Mouse (Mus musculus): Measurements from ENCODE around the gene Hist1h4f.
"Not testable (repeated sequence)": the region's sequence is repeated elsewhere in the genome, so short reads cannot be mapped to it uniquely, and the experiment has no call there.

DNA sequence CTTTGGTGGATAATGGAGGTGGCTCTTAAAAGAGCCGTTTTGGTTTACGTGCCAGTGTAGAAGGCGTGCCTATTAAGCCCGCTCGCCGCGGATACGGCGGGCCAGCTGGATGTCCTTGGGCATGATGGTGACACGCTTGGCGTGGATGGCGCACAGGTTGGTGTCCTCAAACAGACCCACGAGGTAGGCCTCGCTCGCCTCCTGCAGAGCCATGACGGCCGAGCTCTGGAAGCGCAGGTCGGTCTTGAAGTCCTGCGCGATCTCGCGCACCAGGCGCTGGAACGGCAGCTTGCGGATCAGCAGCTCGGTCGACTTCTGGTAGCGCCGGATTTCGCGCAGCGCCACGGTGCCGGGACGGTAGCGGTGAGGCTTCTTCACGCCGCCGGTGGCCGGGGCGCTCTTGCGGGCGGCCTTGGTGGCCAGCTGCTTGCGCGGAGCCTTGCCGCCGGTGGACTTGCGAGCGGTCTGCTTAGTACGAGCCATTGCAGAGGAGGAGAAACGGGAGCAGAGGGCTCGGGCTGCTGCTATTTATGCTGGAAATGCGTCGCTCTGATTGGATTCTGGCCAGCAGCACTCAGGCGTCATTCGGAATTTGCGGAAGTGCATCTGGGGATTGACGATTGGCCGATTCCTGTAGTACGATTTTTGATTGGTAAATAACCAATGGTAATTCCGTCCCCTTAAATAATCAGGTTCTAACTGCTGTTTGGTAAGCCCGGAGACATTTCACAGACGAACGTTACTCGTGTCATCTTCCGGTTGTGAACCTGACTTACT lies 10.6 kb upstream of the Hist1h4f start, which contains the start of gene Hist1h3e:
- not testable (repeated sequence) for TF ChIP-seq CTCF (conservative IDR thresholded peaks at IDR 0.05; ENCODE audit: insufficient read depth, insufficient read length, low read depth, low read length)
- TF ChIP-seq POLR2A (IDR thresholded peaks at IDR 0.05; ENCODE audit: low read depth, low read length) = peak; percentile 66

All from kidney, adult 2 months (tissue).